Mouse (Mus musculus) erythroblast, adult 5-6 weeks (primary cell): Measurements from ENCODE around the gene Olfr1308. TPM values are rescaled to one million over a fixed set of nuclear protein-coding genes. Genes with fewer than 3 reads are reported as not detected.

Source experiments
- ATAC-seq: replicated peaks from 2 replicates; pipeline ENCODE4 v1.8.0; 2016; ENCODE audit warnings: moderate number of reproducible peaks, mild to moderate bottlenecking, moderate TSS enrichment, inconsistent platforms; ENCODE audit not compliant: poor library complexity, low FRiP score, severe bottlenecking
- total RNA-seq, 2 experiments: library from RNA; stranded (forward) in 1 of 2; stranded (reverse) in 1 of 2; fragments of 150-400 nt in 1 of 2; fragments of 200-764, 138-1000 nt in 1 of 2; gene quantifications; 2 replicates each; pipeline versions ENCODE4 v1.2.3 to v1.2.4; 2015 to 2017; ENCODE audit warnings: low replicate concordance in 2 of 2

The Olfr1308 gene
- total RNA-seq (2015; ENCODE audit: low replicate concordance) (not detected in 2 replicates), total RNA-seq (2017; ENCODE audit: low replicate concordance) (not detected in 2 replicates)

DNA sequence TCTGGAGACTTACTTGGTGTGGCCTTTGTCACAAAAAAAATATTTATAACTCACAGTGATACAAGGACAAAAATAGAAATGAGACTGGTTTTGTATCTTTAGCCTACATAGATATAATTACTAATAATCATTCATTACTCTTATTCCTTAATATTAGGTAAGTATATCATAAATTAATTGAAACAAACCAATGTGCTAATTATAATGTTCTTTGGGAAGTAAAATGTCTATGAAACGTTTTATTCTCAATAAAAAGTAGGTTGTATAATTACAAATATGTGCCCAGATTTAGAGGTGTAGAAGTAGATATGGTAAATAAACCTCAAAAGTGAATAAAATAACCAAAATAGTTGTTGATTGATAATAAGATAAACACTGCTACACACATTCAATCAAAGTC lies at the start of gene Olfr1308:
Gene Olfr1308 (minus strand): TSS at position 101 of the 400 bp plus-strand sequence.
- ATAC-seq, result no peak

DNA sequence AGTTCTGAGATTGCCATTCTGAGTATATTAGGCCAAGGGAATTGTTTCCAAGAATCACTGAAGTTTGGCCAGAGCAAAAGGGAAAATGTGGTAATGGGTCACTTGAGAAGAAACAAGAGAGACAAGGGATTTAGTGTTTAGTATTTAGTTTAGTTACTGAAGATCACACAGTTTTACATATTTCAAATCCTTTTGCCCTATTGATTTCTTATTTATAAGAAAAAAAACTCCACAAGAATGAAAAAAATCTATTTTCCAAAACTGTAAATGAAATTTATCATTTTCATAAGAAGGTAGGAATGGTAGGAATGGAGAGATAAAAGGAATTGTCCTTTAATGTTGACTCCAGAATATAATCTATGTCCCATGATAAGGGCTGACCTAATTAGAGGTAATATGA lies 47.9 kb upstream of the Olfr1308 start, which contains the start of gene Olfr1310:
Gene Olfr1310 (minus strand): TSS at position 101 of the 400 bp plus-strand sequence.
- no peak for ATAC-seq

DNA sequence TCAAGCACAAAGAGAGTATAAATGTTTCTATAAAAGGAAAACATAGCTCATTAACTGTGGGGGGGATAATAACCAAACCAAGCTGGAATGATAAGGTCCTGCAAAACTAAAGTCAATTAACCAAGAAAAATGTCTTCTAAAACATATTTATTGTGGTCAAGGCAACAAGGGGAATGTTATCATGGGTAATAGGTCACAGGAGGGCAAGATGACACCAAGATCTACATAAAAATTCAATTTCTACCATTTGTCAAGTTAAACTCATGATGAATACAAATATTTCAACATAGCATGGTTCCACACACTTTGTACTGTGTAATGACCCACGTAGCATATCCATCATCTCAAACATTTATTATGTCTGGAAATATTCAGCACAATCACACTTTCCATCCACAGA lies 25.4 kb upstream of the Olfr1308 start, which contains the start of gene Olfr1309:
Gene Olfr1309 (minus strand): TSS at position 101 of the 400 bp plus-strand sequence.
- ATAC-seq, result no peak

DNA sequence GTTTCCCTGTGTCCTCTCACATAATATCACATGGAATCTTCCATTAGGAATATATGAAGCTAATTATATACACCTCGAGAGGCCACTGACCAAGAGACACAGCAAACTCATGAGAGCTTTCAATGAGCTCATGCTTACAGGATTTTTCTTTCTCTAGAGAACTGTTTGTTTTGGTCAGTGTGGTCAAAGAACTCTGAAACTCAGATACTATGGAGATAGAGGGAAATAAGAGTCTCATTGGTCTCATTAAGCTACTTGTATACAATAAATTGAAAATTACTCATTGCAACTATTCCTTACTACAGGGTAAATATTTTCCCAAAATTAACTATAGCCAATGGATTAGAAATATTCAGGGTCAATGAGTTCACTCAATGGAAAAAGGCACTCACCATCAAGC lies 15.4 kb downstream of the Olfr1308 start, which contains the start of gene Olfr1307:
Gene Olfr1307 (minus strand): TSS at position 101 of the 400 bp plus-strand sequence.
- no peak for ATAC-seq

DNA sequence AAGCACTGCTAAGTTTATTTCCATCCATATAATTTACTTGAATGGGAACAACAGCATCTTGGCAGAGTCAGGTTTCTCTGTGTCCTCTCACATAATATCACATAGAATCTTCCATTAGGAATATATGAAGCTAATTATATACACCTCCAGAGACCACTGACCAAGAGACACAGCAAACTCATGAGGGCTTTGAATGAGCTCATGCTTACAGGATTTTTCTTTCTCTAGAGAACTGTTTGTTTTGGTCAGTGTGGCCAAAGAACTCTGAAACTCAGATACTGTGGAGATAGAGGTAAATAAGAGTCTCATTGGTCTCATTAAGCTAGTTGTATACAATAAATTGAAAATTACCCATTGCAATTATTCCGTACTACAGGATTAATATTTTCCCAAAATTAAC lies 48.6 kb downstream of the Olfr1308 start, which contains the start of gene Olfr1306:
Gene Olfr1306 (minus strand): TSS at position 101 of the 400 bp plus-strand sequence.
- no peak for ATAC-seq

Other genes with a start within 250 kb of the Olfr1308 start
- gene Olfr1301, start 213.9 kb downstream of the Olfr1308 start, total RNA-seq (2015; ENCODE audit: low replicate concordance), result not detected in 2 replicates
- 0.26 TPM in 1 of 2 replicates, not detected in the other for gene Olfr1301, start 213.9 kb downstream of the Olfr1308 start, total RNA-seq (2017; ENCODE audit: low replicate concordance)
- not detected in 2 replicates for gene Olfr1302, start 187.5 kb downstream of the Olfr1308 start, total RNA-seq (2015; ENCODE audit: low replicate concordance)
- not detected in 2 replicates for gene Olfr1302, start 187.5 kb downstream of the Olfr1308 start, total RNA-seq (2017; ENCODE audit: low replicate concordance)
- not detected in 2 replicates for gene Olfr1303, start 144.6 kb downstream of the Olfr1308 start, total RNA-seq (2015; ENCODE audit: low replicate concordance)
- 0.42 TPM in 1 of 2 replicates, not detected in the other for gene Olfr1303, start 144.6 kb downstream of the Olfr1308 start, total RNA-seq (2017; ENCODE audit: low replicate concordance)
- not detected in 2 replicates for gene Olfr1305, start 87.8 kb downstream of the Olfr1308 start, total RNA-seq (2015; ENCODE audit: low replicate concordance)
- gene Olfr1305, start 87.8 kb downstream of the Olfr1308 start, total RNA-seq (2017; ENCODE audit: low replicate concordance), result not detected in 2 replicates
- not detected in 2 replicates for gene Olfr1306, start 48.7 kb downstream of the Olfr1308 start, total RNA-seq (2015; ENCODE audit: low replicate concordance)
- gene Olfr1306, start 48.7 kb downstream of the Olfr1308 start, total RNA-seq (2017; ENCODE audit: low replicate concordance), result not detected in 2 replicates
- not detected in 2 replicates for gene Olfr1307, start 15.5 kb downstream of the Olfr1308 start, total RNA-seq (2015; ENCODE audit: low replicate concordance)
- 0.14 TPM in 1 of 2 replicates, not detected in the other for gene Olfr1307, start 15.5 kb downstream of the Olfr1308 start, total RNA-seq (2017; ENCODE audit: low replicate concordance)
- gene Olfr1309, start 25.3 kb upstream of the Olfr1308 start, total RNA-seq (2015; ENCODE audit: low replicate concordance), result not detected in 2 replicates
- not detected in 2 replicates for gene Olfr1309, start 25.3 kb upstream of the Olfr1308 start, total RNA-seq (2017; ENCODE audit: low replicate concordance)
- not detected in 2 replicates for gene Olfr1310, start 47.8 kb upstream of the Olfr1308 start, total RNA-seq (2015; ENCODE audit: low replicate concordance)
- not detected in 2 replicates for gene Olfr1310, start 47.8 kb upstream of the Olfr1308 start, total RNA-seq (2017; ENCODE audit: low replicate concordance)
- gene Olfr1311, start 59.5 kb upstream of the Olfr1308 start, total RNA-seq (2015; ENCODE audit: low replicate concordance), result not detected in 2 replicates
- not detected in 2 replicates for gene Olfr1311, start 59.5 kb upstream of the Olfr1308 start, total RNA-seq (2017; ENCODE audit: low replicate concordance)
- gene Olfr1312, start 85.3 kb upstream of the Olfr1308 start, total RNA-seq (2015; ENCODE audit: low replicate concordance), result not detected in 2 replicates
- gene Olfr1312, start 85.3 kb upstream of the Olfr1308 start, total RNA-seq (2017; ENCODE audit: low replicate concordance), result not detected in 2 replicates
- gene Olfr1313, start 112.9 kb upstream of the Olfr1308 start, total RNA-seq (2015; ENCODE audit: low replicate concordance), result not detected in 2 replicates
- gene Olfr1313, start 112.9 kb upstream of the Olfr1308 start, total RNA-seq (2017; ENCODE audit: low replicate concordance), result not detected in 2 replicates
- not detected in 2 replicates for gene Olfr1314, start 131.8 kb upstream of the Olfr1308 start, total RNA-seq (2015; ENCODE audit: low replicate concordance)
- gene Olfr1314, start 131.8 kb upstream of the Olfr1308 start, total RNA-seq (2017; ENCODE audit: low replicate concordance), result not detected in 2 replicates
- not detected in 2 replicates for gene Olfr1315-ps1, start 150.5 kb upstream of the Olfr1308 start, total RNA-seq (2015; ENCODE audit: low replicate concordance)
- gene Olfr1315-ps1, start 150.5 kb upstream of the Olfr1308 start, total RNA-seq (2017; ENCODE audit: low replicate concordance), result not detected in 2 replicates
- gene Olfr1316, start 170.0 kb upstream of the Olfr1308 start, total RNA-seq (2015; ENCODE audit: low replicate concordance), result not detected in 2 replicates
- gene Olfr1316, start 170.0 kb upstream of the Olfr1308 start, total RNA-seq (2017; ENCODE audit: low replicate concordance), result not detected in 2 replicates
- not detected in 2 replicates for gene Olfr1317, start 175.4 kb upstream of the Olfr1308 start, total RNA-seq (2015; ENCODE audit: low replicate concordance)
- gene Olfr1317, start 175.4 kb upstream of the Olfr1308 start, total RNA-seq (2017; ENCODE audit: low replicate concordance), result not detected in 2 replicates
- not detected in 2 replicates for gene Olfr1318, start 189.3 kb upstream of the Olfr1308 start, total RNA-seq (2015; ENCODE audit: low replicate concordance)
- gene Olfr1318, start 189.3 kb upstream of the Olfr1308 start, total RNA-seq (2017; ENCODE audit: low replicate concordance), result not detected in 2 replicates